Mouse (Mus musculus) cortical plate, adult 2 months (tissue): Measurements from ENCODE around the gene Gm10392.
A peak's percentile ranks its signal among the peaks of the same experiment; 100 is the strongest.

Experiments
- CTCF ChIP-seq: fragments of 200-500 bp; IDR thresholded peaks from 2 replicates; pipeline ENCODE4 v1.5.1; 2011; ENCODE audit warnings: mild to moderate bottlenecking, control low read depth, low read length; ENCODE audit not compliant: insufficient read depth; ENCODE audit errors: extremely low read depth
- POLR2A ChIP-seq: fragments of 200-500 bp; IDR thresholded peaks from 2 replicates; pipeline ENCODE4 v1.6.1; 2011; ENCODE audit warnings: mild to moderate bottlenecking, low read length, control low read depth; ENCODE audit not compliant: insufficient read depth; ENCODE audit errors: extremely low read depth

GRCm38 (mm10) chr11:77512891-77513810 lies 5.8 kb downstream of the Gm10392 start:
- no peak for TF ChIP-seq CTCF
- peak; percentile 13; the same call in 1 of the 2 replicates for TF ChIP-seq POLR2A
